Mouse (Mus musculus): Measurements from ENCODE around the gene Ttll4.

Ttll4 gene

GRCm38 (mm10) chr1:74661448-74662195 lies at the start of gene Ttll4:
Gene Ttll4 (plus strand): TSS chr1:74661745.
- peak; percentile 90 for DNase-seq (ENCODE audit: low read depth, low spot score)

GRCm38 (mm10) chr1:74624183-74624582 lies 37.4 kb upstream of the Ttll4 start:
- no peak for DNase-seq (ENCODE audit: low read depth, low spot score)

- DNase-seq (ENCODE audit: low read depth, low spot score): no peak
Observed at GRCm38 (mm10) chr1:74626076-74626475, 35.5 kb upstream of the Ttll4 start.

- no peak for DNase-seq (ENCODE audit: low read depth, low spot score)
Observed at GRCm38 (mm10) chr1:74628001-74628400, 33.5 kb upstream of the Ttll4 start.

GRCm38 (mm10) chr1:74632734-74633133 lies 28.8 kb upstream of the Ttll4 start:
- DNase-seq (ENCODE audit: low read depth, low spot score): no peak

GRCm38 (mm10) chr1:74643524-74643923 lies 18.0 kb upstream of the Ttll4 start:
- DNase-seq (ENCODE audit: low read depth, low spot score): no peak

GRCm38 (mm10) chr1:74643926-74644325 lies 17.6 kb upstream of the Ttll4 start:
- no peak for DNase-seq (ENCODE audit: low read depth, low spot score)

GRCm38 (mm10) chr1:74662253-74662865 lies 814 bp downstream of the Ttll4 start:
- DNase-seq (ENCODE audit: low read depth, low spot score): no peak

- no peak for DNase-seq (ENCODE audit: low read depth, low spot score)
Observed at GRCm38 (mm10) chr1:74665153-74665552, 3.6 kb downstream of the Ttll4 start.

GRCm38 (mm10) chr1:74668371-74668770 lies 6.8 kb downstream of the Ttll4 start:
- DNase-seq (ENCODE audit: low read depth, low spot score): no peak

GRCm38 (mm10) chr1:74672731-74673130 lies 11.2 kb downstream of the Ttll4 start:
- no peak for DNase-seq (ENCODE audit: low read depth, low spot score)

- DNase-seq (ENCODE audit: low read depth, low spot score): no peak
Observed at GRCm38 (mm10) chr1:74676863-74677262, 15.3 kb downstream of the Ttll4 start.

GRCm38 (mm10) chr1:74677843-74678242 lies 16.3 kb downstream of the Ttll4 start:
- no peak for DNase-seq (ENCODE audit: low read depth, low spot score)

- DNase-seq (ENCODE audit: low read depth, low spot score): no peak
Observed at GRCm38 (mm10) chr1:74687131-74687530, 25.6 kb downstream of the Ttll4 start.

- DNase-seq (ENCODE audit: low read depth, low spot score): no peak
Observed at GRCm38 (mm10) chr1:74693891-74694583, 32.5 kb downstream of the Ttll4 start.

- DNase-seq (ENCODE audit: low read depth, low spot score): no peak
Observed at GRCm38 (mm10) chr1:74695836-74696235, 34.3 kb downstream of the Ttll4 start.

GRCm38 (mm10) chr1:74697416-74697815 lies 35.9 kb downstream of the Ttll4 start:
- no peak for DNase-seq (ENCODE audit: low read depth, low spot score)

GRCm38 (mm10) chr1:74698353-74698752 lies 36.8 kb downstream of the Ttll4 start:
- DNase-seq (ENCODE audit: low read depth, low spot score): no peak

- no peak for DNase-seq (ENCODE audit: low read depth, low spot score)
Observed at GRCm38 (mm10) chr1:74698791-74699190, 37.2 kb downstream of the Ttll4 start.

GRCm38 (mm10) chr1:74702142-74702553 lies 40.6 kb downstream of the Ttll4 start:
- DNase-seq (ENCODE audit: low read depth, low spot score): no peak

- no peak for DNase-seq (ENCODE audit: low read depth, low spot score)
Observed at GRCm38 (mm10) chr1:74704156-74704555, 42.6 kb downstream of the Ttll4 start.

- no peak for DNase-seq (ENCODE audit: low read depth, low spot score)
Observed at GRCm38 (mm10) chr1:74705016-74705415, 43.5 kb downstream of the Ttll4 start.

GRCm38 (mm10) chr1:74709566-74709965 lies 48.0 kb downstream of the Ttll4 start:
- DNase-seq (ENCODE audit: low read depth, low spot score): no peak

Data from brain, embryonic 18.5 days (tissue).